Mouse (Mus musculus): ENCODE measurements at regions not wholly inside any gene's neighbourhood (a gene's known extent, or its start where the extent isn't known, plus 50 kb on each side); places are given as distances from the start of the nearest gene placed in this dataset.
A peak's percentile ranks its signal among the peaks of the same experiment; 100 is the strongest.

DNA sequence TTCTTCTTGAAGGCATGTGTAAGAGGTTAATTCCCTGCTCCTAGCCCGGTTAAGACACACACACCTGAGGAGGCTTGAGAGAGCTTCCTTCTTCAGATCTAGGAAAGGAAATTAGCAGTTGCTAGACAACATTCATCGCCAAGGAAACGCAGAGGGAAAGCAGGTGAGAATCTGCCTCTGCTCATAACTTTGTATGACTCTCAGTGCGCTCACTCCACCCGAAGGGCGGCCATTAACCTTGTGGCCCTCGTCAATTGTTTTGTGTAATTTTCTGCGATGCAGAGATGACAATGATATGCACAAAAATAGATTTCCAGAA, 105.3 kb upstream of the Sgk1 start:
- no peak for DNase-seq (ENCODE audit: low spot score)

DNA sequence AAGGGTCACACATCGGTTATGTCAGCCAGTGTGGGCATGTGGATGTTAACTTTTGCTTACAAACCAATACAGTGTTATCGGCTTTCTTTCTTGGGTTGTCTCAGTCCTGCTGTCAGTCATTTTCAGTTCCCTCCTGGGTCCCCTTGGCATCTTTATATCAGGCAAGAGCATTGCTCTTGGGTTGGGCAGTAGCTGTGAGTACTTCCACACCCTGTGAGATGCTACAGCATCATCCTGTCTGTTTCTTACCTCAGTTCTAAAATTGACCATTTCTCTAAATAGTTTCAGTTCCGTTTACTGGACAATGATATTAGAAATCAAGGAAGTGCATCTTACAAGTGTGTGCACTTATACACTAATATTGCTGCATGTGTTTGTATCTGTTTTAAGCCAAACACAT, 104.9 kb upstream of the Sgk1 start:
- no peak for DNase-seq (ENCODE audit: low spot score)

DNA sequence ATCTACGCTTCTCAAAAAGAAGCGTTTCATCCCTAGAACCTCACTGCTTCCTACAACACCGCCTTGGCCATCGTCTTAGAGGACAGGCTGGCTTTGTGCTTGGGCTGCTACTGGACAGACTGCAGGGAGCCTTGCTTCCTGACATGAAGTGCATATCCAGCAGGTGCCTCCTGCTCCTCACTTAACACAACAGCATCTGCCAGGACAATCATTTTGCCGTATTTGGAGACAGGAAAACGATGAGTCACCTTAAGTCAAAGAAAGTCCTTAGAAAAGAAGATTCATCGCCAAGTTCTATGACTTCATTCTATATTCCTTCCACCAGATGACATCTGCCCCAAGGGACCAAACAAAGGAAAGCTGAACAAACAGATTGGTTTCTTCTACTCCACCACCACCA, 98.5 kb upstream of the Sgk1 start:
- no peak for DNase-seq (ENCODE audit: low spot score)

DNA sequence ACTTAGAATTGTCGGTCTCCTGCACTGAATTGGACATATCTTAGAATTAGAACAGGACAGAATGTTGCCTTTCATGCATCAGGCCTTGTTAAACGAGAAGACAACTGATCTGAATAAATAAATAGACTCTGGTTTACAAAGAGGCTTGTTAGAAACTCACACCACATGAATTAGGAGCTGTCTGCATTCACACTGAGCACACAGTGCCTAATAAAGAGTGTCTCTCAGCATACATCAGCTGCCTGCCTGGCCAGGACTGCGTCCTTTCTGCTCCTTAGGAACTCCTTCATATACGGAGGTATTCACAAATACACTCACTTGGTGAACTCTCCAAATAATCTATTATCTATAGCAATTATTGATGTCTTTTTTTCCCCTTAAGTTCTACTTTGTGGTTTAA, 96.9 kb upstream of the Sgk1 start:
- no peak for DNase-seq (ENCODE audit: low spot score)

DNA sequence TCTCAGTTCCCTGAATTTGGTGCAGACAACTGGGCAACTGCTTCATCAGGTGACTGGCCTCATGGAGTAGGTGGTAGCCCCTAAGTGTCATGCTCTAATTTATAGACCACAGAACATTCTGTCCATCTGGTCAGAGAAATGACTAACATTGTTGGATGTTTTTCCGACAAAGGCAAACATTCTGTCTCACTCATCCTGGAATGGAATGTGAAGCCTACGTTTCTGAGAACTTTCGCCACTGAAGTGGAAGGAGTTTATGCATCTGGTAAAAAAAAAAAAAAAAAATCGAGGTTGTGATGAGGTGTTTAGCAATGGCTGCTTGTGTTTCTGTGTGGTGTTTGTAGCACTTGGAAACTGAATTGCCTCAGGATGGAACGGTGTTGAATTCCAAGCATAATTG, 96.2 kb upstream of the Sgk1 start:
- DNase-seq (ENCODE audit: low spot score): no peak

DNA sequence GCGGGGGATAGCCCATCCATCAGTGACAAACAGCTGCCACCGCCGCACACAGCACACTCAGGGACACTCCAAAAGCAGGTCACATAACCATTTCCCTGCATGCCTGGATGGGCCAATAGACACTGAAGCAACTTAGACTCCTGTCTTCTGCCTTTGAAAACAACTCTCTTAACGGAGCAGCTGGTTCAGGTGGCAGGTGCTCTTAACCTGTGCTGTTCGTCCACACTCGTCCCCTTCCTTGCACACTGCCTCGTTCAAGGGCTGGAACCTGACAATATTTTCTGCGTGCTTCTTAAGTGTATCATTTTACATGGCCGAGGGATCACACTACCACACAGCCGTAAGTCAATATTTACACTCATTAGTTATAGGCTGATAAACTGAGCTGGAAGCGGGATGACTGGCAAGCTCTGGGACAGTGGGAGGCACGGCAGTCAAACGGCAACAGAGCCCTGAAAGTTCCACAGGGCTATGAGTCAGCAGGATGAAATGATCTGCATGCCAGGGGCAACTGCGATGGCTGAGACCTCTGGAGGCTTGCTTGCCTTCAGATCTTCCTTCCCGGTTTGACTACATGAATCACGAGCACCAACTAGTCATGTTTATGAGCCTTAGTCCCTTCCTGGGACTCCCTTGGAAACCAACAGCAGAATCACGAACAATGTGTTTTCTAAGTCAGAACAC, 92.0 kb upstream of the Sgk1 start:
- DNase-seq (ENCODE audit: low spot score): no peak

DNA sequence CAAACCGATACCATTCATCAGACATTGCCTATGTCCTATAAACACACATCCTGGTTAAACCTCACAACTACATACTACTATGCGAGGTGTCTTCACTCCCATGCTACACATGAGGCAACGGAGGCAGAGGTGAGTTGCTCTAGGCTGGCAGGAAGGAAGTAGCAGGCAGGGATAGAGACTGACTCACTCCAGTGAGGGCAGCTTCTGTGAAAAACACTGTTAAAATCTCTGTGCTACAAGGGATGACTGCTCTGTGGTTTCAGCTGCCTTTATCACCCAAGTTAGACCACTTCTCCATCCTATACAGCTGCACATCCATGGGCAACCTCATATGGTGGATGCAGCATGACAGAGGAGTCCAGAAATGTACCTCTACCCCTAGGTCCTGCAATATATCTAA, 91.0 kb upstream of the Sgk1 start:
- DNase-seq (ENCODE audit: low spot score): no peak

DNA sequence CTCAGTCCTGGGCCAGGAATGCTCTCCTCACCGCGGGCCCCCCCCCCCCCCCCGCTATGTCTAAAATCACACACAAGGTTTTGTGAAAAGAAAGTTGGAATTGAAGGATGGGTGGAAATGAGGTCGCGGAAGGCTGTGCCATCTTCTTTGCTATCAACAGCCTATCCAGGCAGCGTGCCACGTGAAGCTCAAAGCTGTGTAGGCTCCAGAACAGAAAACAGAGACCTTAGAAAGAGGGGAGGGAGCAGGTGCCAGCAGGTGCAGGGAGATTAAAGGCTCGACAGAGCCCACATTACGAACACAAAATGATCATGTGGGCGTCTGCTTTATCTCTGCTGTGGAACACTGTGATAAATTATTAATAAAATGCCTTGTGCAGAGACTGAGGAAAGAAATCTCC, 89.6 kb upstream of the Sgk1 start:
- DNase-seq (ENCODE audit: low spot score): no peak

DNA sequence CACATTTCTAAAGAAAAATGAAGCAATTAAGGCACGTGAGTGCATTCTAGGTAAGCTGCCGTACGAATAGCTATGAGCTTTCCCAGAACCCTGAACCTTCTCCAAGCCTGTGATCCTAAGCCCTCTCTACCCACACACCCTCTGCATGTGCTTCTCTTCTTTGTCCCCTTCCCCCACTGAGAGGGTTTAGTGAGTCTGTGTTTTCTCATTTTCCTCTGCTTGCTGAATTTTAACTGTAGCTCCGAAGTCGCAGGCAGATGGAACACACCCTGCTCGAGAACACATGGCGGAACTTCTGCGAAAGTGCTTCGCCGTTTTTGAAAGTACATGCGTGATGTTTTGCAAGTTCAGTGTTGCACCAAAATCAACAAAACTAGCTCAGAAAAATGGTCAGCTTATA, 88.3 kb upstream of the Sgk1 start:
- DNase-seq (ENCODE audit: low spot score): no peak

DNA sequence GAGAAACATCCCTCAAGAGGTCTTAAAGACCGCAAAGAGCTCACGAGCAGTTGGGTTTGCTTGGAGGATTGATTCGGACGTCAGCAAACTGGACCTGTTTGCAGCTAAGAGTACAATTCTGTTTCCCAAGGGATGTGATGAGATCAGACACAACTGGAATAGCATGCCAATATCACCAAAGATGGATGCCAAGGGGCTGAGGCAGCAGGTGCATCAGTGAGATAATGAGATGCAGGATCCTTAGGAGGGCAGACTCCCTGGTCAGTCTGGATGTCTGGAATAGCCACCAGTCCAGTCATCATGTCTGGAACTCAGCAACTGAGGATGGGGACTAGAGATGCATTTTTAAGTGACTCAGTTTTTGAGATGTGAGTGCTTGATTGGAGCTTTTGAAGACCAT, 85.6 kb upstream of the Sgk1 start:
- DNase-seq (ENCODE audit: low spot score): no peak

DNA sequence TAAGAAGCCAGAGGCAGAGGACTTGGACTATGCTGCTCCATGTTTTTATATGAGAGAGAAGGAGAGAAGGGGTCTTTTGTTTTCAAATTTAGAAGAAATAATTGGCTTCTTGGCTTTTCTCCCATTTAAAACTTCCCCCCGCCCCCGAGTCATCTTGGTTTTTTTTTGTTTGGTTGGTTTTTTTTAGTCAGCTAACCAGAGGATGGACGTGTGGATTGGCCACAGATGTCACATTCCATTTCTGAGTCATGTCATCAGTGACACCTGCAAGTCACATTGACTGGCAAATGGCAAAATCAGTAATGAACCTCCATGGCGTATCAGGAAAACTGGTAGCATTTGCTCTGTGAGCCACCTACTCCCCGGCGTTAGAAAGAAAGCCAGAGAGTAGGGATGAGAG, 83.9 kb upstream of the Sgk1 start:
- DNase-seq (ENCODE audit: low spot score): no peak

DNA sequence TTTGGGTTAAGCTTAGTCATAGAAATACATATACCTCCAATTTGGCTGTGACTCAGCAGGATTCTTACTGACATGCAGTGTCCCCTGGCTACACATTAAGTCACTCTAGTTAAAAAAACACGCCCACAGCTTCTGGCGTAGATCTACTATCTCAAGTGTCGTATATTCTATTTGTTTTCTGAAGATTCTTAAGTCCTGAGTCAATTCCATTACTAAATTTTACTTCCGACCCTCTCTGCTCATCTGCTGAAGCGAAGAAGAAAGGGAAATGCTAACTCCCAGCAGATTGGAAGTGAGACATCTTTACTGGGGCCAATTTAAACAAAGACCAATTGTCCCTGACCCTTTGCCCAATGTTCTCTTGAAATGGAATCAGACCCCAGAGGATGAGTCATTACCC, 80.4 kb upstream of the Sgk1 start:
- DNase-seq (ENCODE audit: low spot score): no peak

DNA sequence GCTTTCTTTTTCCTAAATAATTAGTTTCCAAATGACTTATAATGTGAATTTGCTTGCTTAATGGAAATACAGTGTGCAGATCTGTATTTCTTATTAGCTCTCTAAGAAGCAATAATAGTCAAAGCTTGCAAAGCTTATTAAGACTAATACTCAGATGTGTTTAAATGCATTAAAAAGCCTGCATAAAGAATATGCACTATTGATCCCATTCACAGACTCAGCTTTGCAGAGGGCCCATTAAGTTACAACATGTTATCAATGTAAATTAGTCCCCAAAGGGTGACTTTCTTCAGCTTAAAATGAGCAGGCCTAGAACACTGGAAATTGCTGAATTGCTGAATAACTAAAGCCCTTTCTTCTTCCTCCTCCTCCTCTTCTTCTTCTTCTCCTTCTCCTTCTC, 78.8 kb upstream of the Sgk1 start:
- no peak for DNase-seq (ENCODE audit: low spot score)

DNA sequence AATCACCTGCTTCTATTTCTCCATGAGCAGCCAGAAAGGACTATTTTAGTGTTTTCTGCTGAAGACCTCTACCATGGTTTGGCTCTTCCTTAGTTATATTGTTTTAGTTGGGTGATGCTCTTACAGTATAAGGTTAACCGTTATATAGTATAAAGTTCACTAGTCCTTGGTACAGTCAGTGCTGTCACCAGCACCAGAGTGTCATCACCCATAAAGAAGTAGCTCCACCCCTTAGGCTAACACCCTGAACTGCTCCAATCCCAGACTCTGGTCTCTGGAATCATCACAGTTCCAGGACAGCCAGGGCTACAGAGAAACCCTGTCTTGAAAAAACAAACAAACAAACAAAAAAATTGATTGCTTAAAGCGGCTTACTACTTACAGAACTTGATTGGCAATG, 77.2 kb upstream of the Sgk1 start:
- DNase-seq (ENCODE audit: low spot score): no peak

DNA sequence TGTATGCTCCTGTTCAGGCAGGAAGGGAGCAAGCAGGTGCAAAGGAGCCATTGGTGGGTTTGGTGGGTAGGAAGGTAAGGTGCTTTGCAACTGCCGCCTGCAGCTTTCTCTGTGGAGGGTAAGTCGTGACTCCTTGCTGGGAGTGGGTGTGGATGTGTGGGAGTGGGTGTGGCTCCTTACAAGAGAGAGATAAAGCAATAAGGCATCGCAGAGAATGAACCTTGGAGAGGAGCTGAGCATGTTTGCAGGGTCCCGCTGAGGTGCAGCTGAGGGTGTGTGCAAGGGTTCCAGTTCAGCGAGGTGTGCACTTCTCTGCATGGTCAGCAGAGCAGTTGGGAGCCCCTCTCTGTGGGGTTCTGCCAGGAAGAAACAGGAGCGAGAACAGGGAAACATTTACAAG, 76.4 kb upstream of the Sgk1 start:
- DNase-seq (ENCODE audit: low spot score): no peak

DNA sequence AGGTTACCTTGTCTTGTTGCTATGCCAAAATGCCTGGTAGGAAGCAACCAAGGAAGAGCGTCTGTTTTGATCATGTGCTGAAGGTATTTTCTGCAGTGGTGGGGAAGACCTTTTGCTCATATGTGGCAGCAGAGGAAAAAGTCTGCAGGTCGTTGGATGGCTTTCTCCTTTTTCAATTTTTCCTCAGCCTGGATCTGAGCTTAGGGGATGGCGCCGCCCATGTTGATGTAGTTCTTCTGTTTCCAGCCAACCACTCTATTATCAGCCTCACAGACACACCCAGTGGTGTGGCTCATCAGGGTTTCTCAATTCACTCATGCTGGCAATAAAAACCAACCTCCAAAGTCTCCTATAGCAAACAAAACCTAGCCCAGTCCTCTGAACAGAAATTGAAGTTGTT, 75.3 kb upstream of the Sgk1 start:
- DNase-seq (ENCODE audit: low spot score): no peak

DNA sequence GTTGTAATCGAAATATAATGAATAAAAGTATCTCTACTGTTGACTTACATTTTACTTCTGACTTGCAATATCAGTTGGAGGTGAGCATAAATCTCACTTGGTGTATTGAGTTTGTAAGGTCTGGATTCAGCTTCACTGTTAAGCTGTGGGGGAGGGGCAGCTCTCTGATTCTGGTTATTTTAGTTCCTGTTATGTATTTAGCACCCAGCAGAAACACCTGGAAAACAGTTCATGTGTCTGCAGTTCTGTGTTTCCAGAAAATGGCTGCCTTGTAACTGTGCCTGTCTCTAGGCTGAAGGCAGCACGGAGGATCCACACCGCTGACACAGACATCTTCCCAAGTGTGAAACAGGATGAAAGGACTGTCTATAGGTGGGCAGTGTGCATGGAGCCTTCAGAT, 62.3 kb upstream of the Sgk1 start:
- DNase-seq (ENCODE audit: low spot score): no peak

DNA sequence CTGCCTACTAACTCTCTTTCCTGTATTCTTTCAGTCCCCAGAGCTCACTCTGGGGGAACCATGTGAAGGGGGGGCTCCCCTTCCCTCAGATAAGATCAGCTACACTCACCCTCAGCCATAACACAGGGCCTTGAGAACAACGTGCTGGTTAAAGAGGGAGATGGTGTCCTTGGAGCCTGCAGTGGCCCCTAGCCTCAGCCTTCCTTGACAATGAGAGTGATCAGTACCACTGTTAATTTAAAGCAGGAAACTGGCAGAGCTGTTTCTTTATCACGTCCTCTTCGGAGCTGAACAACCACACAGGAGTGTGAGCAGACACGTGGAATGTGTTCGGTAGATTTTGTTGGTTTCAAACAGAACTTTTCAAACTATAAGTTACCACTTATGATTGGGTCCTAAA, 60.6 kb upstream of the Sgk1 start:
- no peak for DNase-seq (ENCODE audit: low spot score)

DNA sequence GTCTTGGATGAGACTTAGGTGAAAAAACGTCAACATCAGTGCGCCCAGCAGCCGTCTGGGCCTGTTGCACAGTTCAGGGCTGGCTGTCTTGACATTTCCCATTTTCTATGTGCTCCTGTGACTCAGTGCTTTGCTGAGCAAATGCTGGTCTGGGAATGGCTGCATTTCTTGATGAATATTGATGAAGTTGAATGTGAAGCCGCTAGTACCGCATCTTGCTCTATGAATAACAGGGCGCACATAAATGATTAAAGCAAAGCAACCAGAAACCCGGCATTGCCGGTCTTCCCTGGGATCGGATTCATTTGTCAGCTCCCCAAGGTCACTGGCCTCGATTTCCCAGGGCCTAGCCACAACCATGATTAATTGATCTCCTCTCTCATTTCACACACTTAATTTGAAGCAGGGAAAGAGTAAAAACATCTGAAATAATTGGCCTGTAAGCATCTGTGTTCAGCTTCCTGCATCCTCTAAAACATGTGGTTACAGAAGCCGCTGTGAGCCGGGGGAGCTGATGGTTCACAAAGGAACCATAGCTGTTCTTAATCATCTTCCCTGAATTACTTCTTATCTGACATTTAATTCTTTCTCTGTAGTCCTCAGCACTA, 57.5 kb upstream of the Sgk1 start:
- no peak for DNase-seq (ENCODE audit: low spot score)

DNA sequence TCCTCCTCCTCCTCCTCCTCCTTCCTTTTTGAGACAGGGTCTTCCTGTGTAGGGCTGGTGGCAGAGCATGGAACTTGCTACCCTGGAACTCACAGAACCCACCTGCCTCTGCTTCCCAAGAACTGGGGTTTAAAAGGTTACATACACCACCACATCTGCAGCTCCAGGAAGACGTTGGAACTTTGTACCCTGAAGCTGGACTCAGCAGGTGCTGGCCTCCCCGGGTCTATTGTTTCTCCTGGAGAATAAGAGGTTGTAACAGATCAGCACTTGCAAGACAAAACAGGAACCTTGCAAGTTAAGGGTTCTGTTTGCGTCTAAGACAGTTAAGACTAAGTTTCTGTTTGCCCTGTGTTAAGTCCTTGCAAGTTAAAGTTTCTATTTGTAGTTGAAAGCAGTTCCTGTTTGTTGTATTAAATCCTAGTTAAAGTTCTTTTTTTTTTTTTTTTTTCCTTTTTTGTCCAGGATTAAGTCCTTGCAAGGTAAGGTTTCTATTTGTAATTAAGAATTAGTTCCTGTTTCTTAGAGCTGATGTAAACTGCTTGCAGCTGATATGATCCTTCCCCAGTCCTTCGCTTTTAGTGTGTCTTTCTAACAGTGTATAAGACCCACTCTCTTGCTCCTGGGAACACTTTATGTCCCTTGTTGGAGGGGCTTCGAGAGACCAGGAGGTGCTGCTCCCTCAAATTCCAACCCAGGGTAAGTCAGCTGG, 55.0 kb upstream of the Sgk1 start:
- peak; percentile 71 for DNase-seq (ENCODE audit: low spot score)

DNA sequence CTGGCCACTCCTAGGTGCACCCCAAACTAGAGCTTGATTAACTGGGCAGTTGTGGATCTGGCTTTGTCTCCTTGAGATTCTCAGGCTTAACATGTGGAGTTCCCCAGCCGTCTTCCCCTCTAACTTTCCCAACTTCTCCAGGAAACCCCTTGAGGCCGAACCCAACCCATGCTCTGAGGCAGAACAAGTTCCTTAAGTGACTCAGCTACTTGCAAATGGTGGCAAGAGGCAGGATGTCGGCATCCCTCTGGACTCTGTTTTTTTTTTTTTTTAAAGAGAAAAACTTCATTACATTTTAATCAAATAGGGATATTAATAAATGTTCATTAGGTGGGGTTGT, 54.5 kb upstream of the Sgk1 start:
- DNase-seq (ENCODE audit: low spot score): no peak

DNA sequence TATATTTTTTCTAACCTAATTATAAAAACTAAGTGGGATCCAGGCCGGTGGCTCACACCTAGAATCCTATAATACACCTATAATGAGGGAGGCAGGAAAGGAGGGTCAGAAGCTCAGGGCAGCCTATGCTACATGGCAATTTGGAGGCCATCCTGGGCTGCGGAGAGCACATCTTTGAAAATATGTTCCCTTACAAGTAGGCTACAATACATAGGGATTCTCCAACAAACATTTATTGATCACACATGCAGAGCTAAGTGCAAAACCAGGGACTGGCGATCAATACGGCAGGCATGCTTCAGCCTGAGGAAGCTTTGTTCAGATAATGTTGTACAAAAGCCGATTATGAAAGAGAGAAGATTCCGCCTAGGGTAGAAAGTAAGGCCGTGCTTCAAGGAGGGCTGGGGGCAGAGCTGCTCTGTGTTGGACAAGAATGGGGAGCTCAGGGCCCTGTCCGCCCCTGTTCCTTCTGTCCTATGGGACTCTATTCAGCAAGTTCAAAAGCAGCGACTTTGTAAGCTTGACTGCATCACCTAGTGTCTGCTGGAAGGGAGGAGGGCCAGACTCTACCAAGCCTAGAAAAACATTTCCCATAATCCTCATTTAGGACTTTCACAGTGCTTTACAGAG, 53.4 kb upstream of the Sgk1 start:
- no peak for DNase-seq (ENCODE audit: low spot score)

DNA sequence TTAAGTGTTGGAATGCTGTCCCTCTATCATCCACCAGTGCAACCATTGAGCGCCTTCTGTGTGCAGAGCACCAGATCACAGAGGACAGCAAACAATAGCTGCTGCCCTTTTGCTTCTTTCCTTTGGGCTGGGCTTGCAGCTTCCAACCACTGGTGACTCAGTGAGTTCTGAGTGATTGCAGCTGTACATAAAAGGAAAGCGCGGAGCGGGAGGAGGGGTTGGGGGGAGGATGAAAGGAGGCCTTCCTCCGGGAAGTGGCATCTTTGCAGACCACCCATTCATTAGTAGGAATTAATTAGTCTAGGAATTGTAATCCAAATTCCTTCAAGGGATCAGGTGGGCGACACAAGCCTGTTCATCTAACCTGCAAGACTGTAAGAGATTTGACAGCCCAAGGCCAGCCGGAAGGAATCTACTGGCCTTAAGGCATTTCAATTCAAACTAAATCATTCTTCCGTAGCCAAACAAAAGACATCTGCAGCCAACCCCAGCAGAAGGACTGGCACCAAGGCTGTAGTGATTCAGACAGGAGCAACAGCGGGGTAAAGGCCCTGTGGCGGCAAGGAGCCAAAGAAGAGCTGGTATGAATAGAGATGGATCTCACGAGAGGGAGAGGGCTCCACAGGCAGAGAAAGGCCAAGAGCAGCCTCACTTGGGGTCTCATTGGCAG, 52.8 kb upstream of the Sgk1 start:
- no peak for DNase-seq (ENCODE audit: low spot score)

Data from testis, postnatal 14 days (tissue).